Mouse (Mus musculus) intestine, embryonic 14.5 days (tissue): ENCODE measurements around the gene Slc18b1. TPM values are rescaled to one million over a fixed set of nuclear protein-coding genes. Genes with fewer than 3 reads are reported as not detected.

Source experiments
- ATAC-seq: fragments of 200-750 bp; cut with Nextera tagmentation; replicated peaks from 2 replicates; pipeline ENCODE4 v1.8.0; 2017; ENCODE audit warnings: low read depth, moderate number of reproducible peaks, moderate TSS enrichment, moderate library complexity; ENCODE audit not compliant: low FRiP score, low TSS enrichment
- DNase-seq: peaks from one replicate; pipeline ENCODE4 v3.0.0-alpha.2; 2018; ENCODE audit warnings: low spot score
- H3K27ac ChIP-seq: fragments of 300-500 bp; sonication (generic); 2 replicates; pipeline ENCODE4 v1.5.1; 2014; ENCODE audit warnings: low read depth, mild to moderate bottlenecking, control low read depth
- H3K27me3 ChIP-seq: fragments of 300-500 bp; sonication (generic); replicated peaks from 2 replicates; pipeline ENCODE4 v1.6.1; 2014; ENCODE audit warnings: low read length, control low read depth; ENCODE audit not compliant: control insufficient read depth, insufficient read depth
- H3K36me3 ChIP-seq: fragments of 300-500 bp; sonication (generic); 2 replicates; pipeline ENCODE4 v1.6.1; 2014; ENCODE audit warnings: low read length, control low read depth; ENCODE audit not compliant: control insufficient read depth, insufficient read depth
- H3K4me1 ChIP-seq: fragments of 300-500 bp; sonication (generic); replicated peaks from 2 replicates; pipeline ENCODE4 v1.6.1; 2014; ENCODE audit warnings: low read length, control low read depth, mixed read lengths; ENCODE audit not compliant: control insufficient read depth, insufficient read depth
- H3K4me2 ChIP-seq: fragments of 300-500 bp; sonication (generic); 2 replicates; pipeline ENCODE4 v1.6.1; 2014; ENCODE audit warnings: low read length
- H3K4me3 ChIP-seq: fragments of 300-500 bp; sonication (generic); 2 replicates; pipeline ENCODE4 v1.5.1; 2014; ENCODE audit warnings: low read depth, low read length, control low read depth, mixed read lengths
- H3K9ac ChIP-seq: fragments of 300-500 bp; sonication (generic); 2 replicates; pipeline ENCODE4 v1.6.1; 2014; ENCODE audit warnings: mild to moderate bottlenecking, low read length
- H3K9me3 ChIP-seq: fragments of 300-500 bp; sonication (generic); 2 replicates; pipeline ENCODE4 v1.6.1; 2016; ENCODE audit warnings: low read length, control low read depth; ENCODE audit not compliant: control insufficient read depth
- WGBS: fragments of 180-500 bp; shearing (Covaris S2); extraction: QIAGEN DNeasy Blood & Tissue Kit; methylation state at CpG from one replicate; pipeline ENCODE4 v1.1.7; 2014; 5-methylcytosine and 5-hydroxymethylcytosine counted together
- polyA plus RNA-seq: library from polyadenylated mRNA; unstranded; fragments of >200 nt; fragmentation: Nextera tagmentation; extraction: Ambion mirVana; gene quantifications from 2 replicates; pipeline ENCODE4 v1.2.1, GENCODE M21; 2014

The Slc18b1 gene
- polyA plus RNA-seq, 1 experiment from 2014 or later = 16.3 TPM

DNA sequence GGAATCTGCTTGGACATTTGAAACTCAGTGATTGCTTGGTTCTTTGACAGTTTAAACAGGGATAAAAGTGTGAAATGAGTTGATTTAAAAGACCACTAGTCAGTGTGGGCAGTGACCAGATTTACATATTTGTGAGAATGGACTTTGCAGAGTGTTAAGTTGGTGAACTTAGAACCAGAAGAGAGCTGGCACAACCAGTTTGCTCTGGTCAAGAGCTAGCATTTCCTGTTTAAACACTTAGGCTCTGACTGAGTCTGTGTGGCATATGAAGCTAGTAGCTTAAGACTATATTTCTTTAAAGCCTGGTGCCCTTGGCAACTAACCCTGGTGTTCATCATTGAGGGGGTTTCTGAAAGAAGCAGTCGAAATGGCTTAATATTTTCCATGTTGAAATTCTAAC is 1.4 kb downstream of the Slc18b1 start:
- no peaks in the 10 kb centered on the region for H3K9me3 ChIP-seq
- peaks cover 10% of the 10 kb centered on the region; the same call in 1 of the 2 replicates for H3K4me1 ChIP-seq
- 80% methylated on average over 1 of the region's 1 CpGs for WGBS
- H3K27ac ChIP-seq = no peak overlapping the region
- peaks cover 5% of the 10 kb centered on the region; the same call in 1 of the 2 replicates for H3K36me3 ChIP-seq
- ATAC-seq (no peak), DNase-seq (no peak)
- no peak overlapping the region for H3K9ac ChIP-seq
- peak overlapping the region; percentile 13; the same call in 1 of the 2 replicates for H3K4me2 ChIP-seq
- no peaks in the 10 kb centered on the region for H3K27me3 ChIP-seq
- no peak overlapping the region for H3K4me3 ChIP-seq

DNA sequence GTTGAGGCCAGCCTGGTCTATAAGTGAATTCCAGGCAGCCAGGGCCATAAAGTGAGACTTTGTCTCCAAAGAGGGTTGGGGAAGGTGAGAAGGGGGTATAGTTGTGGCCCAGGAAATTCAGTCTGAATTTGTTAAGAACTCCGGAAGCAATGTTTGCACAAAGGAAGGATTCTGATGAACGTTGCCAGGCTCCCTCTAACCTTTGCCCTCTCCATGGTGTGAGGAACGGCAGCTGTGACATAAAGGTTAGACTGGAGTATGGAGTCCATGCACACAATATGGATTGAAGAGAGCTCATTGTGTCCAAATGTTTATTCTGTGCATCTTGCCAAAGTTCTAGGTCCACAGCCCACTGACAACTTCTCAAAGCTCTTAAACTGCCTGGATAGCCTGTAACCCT is 3.1 kb downstream of the Slc18b1 start:
- Histone ChIP-seq H3K4me3 (no peak overlapping the region), H3K27ac (no peak overlapping the region), H3K4me1 (peaks cover 10% of the 10 kb centered on the region; the same call in 1 of the 2 replicates), H3K36me3 (peaks cover 15% of the 10 kb centered on the region), H3K4me2 (no peak overlapping the region), H3K9ac (no peak overlapping the region), H3K9me3 (no peaks in the 10 kb centered on the region), H3K27me3 (no peaks in the 10 kb centered on the region)
- ATAC-seq (no peak), DNase-seq (no peak)
- 14% methylated on average over 3 of the region's 3 CpGs for WGBS

DNA sequence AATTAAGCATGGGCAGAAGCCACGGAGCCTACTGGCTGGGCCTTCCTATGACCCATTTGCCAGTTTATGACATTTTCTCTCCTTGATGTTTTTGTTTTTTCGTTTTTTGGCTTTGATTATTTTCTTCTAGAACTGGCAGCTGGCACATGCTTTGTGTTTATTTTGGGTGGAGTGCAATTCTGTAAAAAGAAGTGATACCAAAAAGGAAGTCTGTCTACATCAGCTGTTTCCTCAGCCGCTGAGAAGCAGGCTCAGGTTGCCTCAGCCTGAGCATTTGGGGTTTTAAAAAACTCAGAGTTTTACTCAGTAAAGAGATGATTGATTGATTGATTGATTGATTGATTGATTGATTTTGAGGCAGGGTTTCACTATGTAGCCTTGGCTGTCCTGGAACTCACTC is 6.1 kb downstream of the Slc18b1 start:
- H3K9ac ChIP-seq = no peak overlapping the region
- no peak for DNase-seq
- H3K9me3 ChIP-seq = no peaks in the 10 kb centered on the region
- WGBS = 66% methylated on average over 3 of the region's 3 CpGs
- no peak overlapping the region for H3K27ac ChIP-seq
- no peak overlapping the region for H3K4me2 ChIP-seq
- H3K27me3 ChIP-seq = no peaks in the 10 kb centered on the region
- ATAC-seq = no peak
- H3K4me3 ChIP-seq = no peak overlapping the region
- H3K4me1 ChIP-seq = 0 out of 2 replicates have a peak, but pooled peaks cover 5% of the 10 kb centered on the region
- peaks cover 26% of the 10 kb centered on the region for H3K36me3 ChIP-seq

DNA sequence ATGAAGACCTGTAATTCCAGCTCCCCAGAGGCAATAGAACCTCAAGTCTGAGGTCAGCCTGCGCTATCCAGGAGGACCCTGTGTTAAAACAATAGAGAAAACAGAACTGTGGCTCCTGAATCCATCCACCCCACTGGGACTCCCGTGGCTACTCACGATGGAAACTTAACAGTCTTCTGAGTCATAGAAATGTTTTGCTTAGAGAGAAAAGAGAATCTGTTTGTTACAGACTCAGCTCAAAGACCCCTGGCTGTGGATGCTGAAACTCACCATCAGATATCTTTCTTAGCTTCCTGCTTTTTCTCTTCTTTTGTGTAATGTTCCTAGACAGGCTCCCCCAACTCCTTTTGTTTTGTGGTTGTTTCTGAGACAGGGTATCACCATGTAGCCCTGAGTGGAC is 7.9 kb downstream of the Slc18b1 start:
- ATAC-seq (no peak), DNase-seq (no peak)
- no peak overlapping the region for H3K27ac ChIP-seq
- 92% methylated on average over 3 of the region's 3 CpGs for WGBS
- no peak overlapping the region for H3K4me3 ChIP-seq
- no peaks in the 10 kb centered on the region for H3K27me3 ChIP-seq
- H3K36me3 ChIP-seq = peaks cover 30% of the 10 kb centered on the region
- no peaks in the 10 kb centered on the region for H3K9me3 ChIP-seq
- H3K9ac ChIP-seq = no peak overlapping the region
- H3K4me1 ChIP-seq = 0 out of 2 replicates have a peak, but pooled peaks cover 4% of the 10 kb centered on the region
- H3K4me2 ChIP-seq = no peak overlapping the region

DNA sequence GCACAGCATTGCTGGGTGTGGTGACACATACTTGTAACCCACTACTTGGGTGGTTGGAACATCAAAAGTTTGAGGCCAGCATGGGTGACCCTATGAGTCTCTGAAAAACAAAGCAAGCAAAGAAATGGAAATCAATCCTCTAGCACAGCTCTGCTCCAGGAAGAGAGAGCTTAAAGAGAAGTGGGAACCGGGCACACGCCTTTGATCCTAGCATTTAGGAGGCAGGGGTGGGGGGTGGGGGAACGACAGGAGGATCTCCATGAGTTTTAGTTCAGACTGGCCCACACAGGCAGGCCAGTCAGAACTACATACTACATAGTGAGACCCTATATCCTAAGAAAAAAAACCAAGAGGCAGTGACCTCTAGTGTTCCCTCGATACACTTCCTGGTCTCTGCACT is 9.4 kb downstream of the Slc18b1 start:
- 51% methylated on average over 4 of the region's 4 CpGs for WGBS

DNA sequence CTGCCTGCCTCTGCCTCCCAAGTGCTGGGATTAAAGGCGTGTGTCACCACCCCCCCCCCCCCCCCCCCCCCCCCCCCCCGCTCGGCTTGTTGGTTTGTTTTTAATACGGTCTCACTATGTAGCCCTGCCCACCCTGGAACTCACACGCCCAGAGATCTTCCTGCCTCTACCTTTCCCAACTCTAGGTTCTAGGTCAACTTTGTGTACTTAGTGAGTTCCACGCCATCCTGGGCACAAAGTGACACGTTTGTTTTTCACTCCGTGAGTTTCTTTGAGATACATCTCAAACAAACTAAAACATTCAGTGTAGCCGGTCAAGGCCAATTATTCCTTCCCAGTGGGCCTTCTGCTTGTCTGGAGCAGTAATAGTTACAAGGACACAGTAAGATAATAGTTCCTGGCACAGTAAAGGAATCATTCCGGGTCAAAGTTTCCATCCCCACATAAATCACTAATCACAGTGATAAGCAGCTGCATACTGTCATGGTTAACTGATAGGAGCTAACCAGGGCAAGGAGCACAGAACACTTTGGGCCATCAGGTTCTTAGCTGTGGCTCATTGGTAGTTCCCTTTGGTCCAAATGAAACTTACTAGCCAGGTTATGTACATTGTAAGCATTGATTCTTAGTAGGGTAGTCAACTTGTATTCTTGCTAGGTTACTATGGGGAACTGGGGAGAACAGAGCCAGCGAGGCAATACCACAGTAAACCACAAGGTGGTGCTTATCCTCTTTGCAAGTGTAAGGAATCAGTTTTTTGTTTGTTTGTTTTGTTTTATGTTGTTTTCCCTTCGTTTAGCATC is 15.1 kb downstream of the Slc18b1 start:
- Histone ChIP-seq H3K4me3 (no peak overlapping the region), H3K4me1 (no peaks in the 10 kb centered on the region), H3K9me3 (no peaks in the 10 kb centered on the region), H3K27ac (no peak overlapping the region), H3K9ac (no peak overlapping the region), H3K36me3 (peaks cover 9% of the 10 kb centered on the region; the same call in 1 of the 2 replicates), H3K4me2 (no peak overlapping the region), H3K27me3 (no peaks in the 10 kb centered on the region)
- ATAC-seq (0 out of 2 replicates have a peak, but pooled peaks have one; percentile 19), DNase-seq (peak; percentile 86)
- WGBS = 71% methylated on average over 9 of the region's 12 CpGs

More for the DNA sequence above, 9.4 kb downstream of the Slc18b1 start:
- Histone ChIP-seq H3K9ac (no peak overlapping the region), H3K27ac (no peak overlapping the region), H3K36me3 (peaks cover 30% of the 10 kb centered on the region), H3K27me3 (no peaks in the 10 kb centered on the region), H3K4me3 (no peak overlapping the region), H3K9me3 (no peaks in the 10 kb centered on the region), H3K4me2 (no peak overlapping the region), H3K4me1 (no peaks in the 10 kb centered on the region)
- no peak for DNase-seq
- ATAC-seq = no peak

DNA sequence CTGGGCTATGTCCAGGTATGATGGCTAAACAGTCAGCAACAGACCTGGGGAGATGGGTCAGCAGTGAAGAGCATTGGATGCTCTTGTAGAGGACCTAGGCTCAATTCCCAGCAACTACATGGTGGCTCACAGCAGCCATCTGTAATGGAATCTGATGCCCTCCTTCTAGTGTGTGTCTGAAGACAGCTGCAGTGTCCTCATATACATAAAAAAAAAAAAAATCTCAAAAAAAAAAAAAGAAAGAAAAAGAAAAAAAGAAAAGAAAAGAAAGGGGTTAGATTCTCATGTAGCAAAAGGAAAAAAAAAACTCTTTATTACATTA is 15.6 kb downstream of the Slc18b1 start:
- no peak for DNase-seq
- Histone ChIP-seq H3K9ac (no peak overlapping the region), H3K9me3 (no peaks in the 10 kb centered on the region), H3K4me2 (no peak overlapping the region), H3K27me3 (no peaks in the 10 kb centered on the region), H3K36me3 (peaks cover 9% of the 10 kb centered on the region; the same call in 1 of the 2 replicates), H3K27ac (no peak overlapping the region), H3K4me3 (no peak overlapping the region), H3K4me1 (no peaks in the 10 kb centered on the region)
- no peak for ATAC-seq

DNA sequence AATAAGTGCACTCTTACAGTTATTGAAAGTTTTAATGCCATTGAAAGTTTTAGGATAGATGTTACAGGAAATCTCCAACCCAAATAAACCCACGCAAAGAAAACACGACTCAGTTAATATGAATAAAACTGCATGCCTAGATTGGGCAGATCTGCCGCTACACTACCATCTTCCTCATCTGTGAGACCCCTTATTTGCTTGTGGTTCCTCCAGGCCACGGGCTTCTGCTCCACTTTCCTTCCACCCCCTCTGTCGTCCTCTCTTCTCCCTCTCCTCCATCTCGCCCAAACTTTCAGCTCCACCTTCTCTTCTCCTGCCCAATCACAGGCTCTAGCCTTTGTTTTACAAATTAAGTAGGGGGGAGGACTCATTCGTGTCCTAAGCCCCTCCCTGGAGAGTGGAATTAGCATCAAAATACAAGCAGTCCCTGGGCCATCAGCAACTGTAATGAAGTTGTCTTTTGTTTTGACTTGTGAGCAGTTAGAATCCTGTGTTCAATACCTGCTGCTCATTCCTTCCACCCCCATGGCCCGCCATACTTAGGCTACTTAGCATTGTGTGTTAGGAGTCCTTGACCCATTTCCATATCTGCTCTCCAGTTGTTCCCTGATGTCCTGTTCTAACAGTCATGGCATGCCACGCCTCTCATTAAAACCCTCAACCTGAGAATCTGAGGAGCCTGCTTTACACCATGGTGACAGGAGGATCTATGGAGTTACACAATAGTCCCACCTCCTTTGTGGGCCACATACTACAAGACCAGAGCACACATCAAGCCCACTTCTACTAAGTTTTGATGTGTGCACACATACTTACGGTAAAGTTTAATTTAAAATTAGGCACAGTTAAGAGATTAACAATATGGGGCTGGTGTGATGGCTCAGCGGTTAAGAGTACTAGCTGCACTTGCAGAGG is 16.3 kb downstream of the Slc18b1 start:
- Histone ChIP-seq H3K36me3 (peaks cover 7% of the 10 kb centered on the region; the same call in 1 of the 2 replicates), H3K27ac (no peak overlapping the region), H3K9ac (no peak overlapping the region), H3K4me1 (no peaks in the 10 kb centered on the region), H3K4me3 (no peak overlapping the region), H3K27me3 (no peaks in the 10 kb centered on the region), H3K9me3 (no peaks in the 10 kb centered on the region), H3K4me2 (no peak overlapping the region)
- ATAC-seq = no peak
- DNase-seq = no peak
- 68% methylated on average over 11 of the region's 11 CpGs for WGBS
